Mouse (Mus musculus): ENCODE measurements around the gene Adam1b.

DNA sequence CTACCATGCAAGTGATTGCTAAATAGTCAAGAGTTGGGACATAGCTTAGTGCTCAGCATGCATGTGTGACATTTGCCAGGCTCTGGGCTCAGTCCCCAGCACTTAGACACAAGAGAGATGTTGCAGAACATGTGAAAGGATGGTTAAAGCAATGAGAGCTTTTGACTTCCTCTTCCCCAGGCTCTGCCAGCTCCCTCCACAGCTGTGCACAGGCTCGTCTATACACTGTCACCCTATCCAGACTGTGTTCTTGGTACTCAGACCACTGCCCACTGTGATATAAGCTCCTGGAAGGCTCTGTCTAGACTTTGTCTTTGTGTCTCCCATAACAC is 41.1 kb downstream of the Adam1b start:
- TF ChIP-seq CTCF (IDR thresholded peaks at IDR 0.05; ENCODE audit: insufficient read depth, low read depth, low read length) (no peak), POLR2A (IDR thresholded peaks at IDR 0.05; ENCODE audit: insufficient read depth, low read depth, low read length) (no peak)
